Mouse (Mus musculus): ENCODE results near the gene Ivns1abp.
A peak's percentile ranks its signal among the peaks of the same experiment; 100 is the strongest.
"Not testable (repeated sequence)": the region's sequence is repeated elsewhere in the genome, so short reads cannot be mapped to it uniquely, and the experiment has no call there.

Gene Ivns1abp

DNA sequence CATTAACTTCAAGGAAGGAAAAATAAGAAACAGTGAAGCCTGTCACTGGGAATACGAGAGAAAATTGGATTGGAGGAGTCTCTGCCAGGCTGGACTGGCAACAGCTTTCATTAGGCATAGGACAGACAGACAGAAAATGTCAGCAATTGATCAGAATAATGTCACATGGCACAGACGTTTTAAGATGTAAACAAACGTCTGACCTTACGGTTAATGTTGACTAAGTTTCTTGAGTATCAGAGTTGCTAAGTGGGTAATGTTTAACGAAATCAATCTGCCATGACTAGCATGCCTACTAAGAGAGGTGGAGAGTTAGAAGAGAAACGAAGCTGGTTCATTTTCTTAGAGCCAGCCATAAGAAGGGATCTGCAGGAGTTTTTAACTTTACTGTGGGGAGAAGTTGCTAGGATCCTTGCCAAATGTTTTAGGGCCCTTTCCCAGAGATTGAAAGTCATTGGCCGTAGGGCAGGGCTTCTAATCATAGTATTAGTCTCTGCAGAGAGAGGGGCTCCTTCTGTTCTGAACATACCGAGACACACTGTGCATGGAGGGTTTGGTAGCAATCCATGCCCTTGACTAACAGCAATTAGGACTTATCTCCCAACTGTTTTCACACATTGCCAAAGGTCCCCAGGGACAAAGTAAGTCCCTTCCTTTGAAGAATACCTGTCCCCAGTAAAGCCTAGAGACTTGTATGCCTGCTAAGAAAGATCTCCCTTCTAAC lies 2.8 kb upstream of the Ivns1abp start:
- no peak for DNase-seq (ENCODE audit: low read depth, low spot score)

DNA sequence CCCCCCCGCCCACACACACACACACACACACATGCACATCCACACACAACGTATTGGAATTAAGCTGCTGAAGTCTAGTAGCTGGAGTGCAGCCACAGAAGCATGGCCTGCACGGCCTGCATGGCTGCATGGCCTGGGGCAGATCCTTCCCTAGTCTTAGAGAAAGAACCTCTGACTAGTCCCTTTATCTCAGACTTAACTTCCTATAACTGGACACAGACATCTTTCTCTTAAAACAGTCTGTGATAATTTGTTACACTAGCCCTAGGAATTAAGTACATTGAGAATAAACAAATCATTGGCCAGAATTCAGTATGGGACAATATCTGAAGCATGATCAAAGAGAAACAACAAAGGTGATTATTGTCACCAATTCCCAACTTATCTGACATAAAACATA lies 2.0 kb upstream of the Ivns1abp start:
- DNase-seq (ENCODE audit: low read depth, low spot score) = no peak

DNA sequence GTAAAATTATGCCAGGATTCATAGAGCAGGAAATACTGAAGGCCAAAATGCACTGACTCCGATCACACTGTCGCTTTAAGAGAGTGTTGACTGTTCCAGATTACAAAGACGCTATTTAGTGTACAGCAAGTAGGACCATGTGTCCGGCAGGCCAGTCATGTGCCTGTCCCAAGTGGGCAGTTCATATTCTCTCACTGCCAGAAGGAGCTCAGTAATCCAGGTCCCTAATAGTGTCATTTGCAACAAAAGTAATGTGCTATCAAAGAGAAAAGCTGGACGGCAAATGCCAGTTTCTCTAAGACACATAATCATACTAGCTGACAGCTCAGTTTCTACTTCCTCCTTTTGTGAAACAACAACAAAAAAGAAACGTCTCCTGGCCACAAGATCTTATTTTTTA lies 1.3 kb upstream of the Ivns1abp start:
- DNase-seq (ENCODE audit: low read depth, low spot score) = no peak

DNA sequence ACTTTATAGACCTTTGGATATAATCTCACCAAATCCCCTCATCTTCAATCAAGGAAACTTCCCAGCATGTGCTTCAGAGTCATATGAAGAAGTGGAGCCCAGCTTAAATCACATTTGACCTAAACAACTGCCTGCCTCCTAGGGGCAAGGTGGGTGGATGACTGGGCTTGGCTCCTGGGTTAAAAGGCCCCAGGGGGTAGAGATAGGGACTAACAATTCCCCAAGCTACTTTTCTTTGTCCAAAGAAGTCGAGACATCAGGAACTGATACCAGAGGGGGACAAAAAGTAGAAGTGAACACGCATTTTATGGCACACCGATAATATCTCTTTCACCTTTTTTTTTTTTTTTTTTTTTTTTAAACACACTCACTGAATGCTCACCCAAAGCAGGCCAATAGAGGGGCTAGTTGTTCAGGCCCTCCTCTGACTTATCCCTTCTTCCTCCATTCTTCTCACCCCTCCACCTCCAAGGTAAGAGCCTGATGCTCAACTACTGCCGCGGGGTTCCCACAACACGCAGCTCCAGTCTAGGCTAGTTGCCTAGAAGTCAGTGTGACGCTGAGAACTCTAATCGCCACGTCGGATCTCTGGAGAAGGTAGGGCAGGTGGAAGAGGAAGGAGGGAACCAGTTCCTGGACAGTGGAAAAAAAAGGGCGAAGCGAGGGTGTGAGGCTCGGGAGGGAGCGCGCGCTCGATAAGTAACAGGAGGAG lies 550 bp upstream of the Ivns1abp start:
- DNase-seq (ENCODE audit: low read depth, low spot score) = peak; percentile 57

DNA sequence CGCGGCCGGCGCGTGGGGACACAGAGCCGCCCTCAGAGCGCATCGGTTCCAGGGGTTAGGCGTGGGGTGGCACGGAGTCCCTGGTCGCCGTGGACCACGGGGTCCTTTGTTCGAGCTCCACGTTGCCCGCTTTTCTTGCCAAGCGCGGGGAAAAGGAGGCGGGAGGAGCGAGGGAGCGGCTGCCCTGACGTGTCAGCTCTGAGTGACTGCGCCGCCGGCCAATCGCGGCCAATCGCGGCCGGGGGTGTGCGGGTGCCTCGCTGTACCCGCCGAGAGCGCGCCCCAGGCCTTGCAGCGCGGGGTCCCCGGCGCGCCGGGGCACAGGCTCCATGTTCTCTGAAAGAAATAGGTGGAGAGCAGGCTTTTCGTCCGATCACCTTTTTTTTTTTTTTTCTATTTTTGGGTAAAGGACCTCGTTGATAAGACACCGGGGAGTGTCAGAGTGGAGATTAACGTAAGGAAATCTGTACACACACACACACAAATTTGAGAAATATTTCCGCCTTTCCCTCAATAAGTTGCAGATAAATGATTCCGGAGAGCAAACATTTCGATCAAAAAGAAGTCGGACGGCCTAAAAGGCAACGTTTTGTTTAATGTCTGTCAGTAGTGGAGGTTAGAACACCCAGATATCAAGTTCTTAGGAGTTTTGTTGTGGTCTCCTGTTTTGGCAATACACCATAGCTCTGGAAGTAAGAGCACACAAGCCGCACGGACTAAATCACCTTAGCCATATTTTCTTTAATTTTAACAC lies 1.0 kb downstream of the Ivns1abp start:
- peak; percentile 91 for DNase-seq (ENCODE audit: low read depth, low spot score)

DNA sequence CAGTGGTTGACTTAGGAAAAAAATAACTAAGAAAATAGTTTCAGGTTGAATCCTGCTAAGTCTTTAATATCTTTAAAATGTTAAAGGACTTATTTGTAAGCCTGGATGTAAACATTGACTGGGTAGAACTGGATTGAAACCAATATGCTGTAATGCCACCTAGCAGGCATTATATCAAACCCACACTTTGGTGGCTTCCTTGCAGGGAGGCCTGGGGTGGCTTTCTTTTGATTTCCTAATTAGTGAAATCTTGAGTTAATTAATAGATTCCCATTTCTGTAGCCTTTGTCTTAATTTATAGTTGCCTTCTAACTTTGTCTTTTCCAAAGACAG lies 1.6 kb downstream of the Ivns1abp start:
- no peak for DNase-seq (ENCODE audit: low read depth, low spot score)

DNA sequence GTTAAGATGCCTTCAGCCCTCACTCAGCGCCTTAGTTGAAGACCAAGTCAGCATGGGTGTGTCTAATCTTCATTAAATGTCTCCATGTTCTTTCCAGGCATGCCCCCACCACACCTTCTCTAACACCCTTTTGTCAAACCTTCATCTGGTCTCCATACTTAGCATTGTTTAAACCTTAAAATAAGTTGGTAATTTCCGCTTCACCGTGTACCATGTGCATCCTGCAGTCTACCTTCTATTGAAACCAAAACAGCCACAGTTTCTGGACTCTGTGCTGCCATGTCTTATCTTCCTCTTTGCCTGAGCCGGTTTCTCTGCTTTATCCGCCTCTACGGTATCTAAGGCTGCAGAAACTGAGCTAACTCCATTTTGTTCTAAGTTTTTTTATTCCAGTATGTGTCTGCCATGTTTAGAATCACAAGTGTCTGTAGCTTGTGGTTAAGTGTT lies 2.4 kb downstream of the Ivns1abp start:
- DNase-seq (ENCODE audit: low read depth, low spot score) = peak; percentile 19

DNA sequence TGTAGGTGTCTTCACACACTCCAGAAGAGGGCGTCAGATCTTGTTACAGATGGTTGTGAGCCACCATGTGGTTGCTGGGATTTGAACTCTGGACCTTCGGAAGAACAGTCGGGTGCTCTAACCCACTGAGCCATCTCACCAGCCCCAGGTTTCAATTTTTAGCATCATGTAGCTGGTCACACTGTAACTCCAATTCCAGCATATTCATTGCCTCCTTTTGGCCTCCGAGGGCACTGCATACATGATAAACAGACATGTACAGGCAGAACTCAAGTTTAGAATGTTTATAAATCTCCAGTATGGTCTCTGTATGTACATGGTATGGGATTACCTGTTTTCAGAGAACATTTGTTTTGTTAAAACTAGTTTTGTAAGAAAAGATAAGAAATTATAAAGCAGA lies 4.0 kb downstream of the Ivns1abp start:
- not testable (repeated sequence) for DNase-seq (ENCODE audit: low read depth, low spot score)

DNA sequence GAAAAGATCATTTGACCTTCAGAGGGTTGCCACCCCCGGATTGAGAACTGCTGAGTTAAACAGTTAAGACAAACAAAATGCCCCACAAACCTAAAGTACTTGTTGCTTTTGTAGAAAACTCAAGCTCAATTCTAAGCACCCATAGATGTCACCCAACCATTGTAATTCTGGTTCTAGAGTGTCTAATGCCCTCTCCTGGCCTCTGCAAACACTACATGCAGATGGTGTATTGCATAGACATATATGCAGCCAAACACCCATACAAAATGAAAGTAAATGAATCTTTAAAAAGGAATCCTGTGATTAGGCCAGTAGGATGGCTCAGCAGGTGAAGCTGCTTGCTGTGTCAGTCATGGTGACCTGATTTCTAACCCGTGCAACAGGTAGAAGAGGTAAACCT lies 8.6 kb downstream of the Ivns1abp start:
- DNase-seq (ENCODE audit: low read depth, low spot score) = peak; percentile 65

DNA sequence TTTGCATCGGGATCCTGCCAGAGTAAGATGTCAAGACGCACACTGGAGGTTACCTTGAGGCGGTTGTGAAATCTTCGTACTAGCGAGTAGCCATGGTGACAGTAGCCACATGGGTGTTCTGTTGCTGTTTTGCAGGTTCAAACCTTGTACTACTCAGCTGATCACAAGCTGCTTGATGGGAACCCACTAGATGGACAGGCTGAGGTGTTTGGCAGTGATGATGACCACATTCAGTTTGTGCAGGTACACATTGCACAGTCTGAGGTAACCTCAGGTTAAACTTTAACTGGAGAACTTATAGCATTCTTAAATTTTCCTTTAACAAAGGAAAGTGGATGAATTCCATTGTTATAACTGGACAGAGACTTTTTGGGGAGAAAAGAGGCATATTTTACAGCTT lies 11.7 kb downstream of the Ivns1abp start:
- no peak for DNase-seq (ENCODE audit: low read depth, low spot score)

DNA sequence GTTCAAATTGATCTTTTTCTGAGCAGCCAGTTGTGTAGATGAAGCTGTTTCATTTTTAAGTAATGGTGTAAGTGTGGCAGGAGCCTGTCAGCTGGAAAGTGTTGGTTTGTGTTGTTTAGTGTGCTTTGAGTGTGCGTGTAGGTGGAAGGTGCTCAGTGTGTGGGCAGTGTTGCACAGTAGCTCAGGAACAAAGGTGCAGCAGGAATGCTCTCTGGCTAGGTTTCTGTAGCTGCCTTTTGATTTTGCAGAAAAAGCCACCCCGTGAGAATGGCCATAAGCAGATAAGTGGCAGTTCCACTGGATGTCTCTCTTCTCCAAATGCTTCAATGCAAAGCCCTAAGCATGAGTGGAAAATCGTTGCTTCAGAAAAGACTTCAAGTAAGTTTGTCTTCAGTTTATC lies 15.1 kb downstream of the Ivns1abp start:
- DNase-seq (ENCODE audit: low read depth, low spot score) = no peak

DNA sequence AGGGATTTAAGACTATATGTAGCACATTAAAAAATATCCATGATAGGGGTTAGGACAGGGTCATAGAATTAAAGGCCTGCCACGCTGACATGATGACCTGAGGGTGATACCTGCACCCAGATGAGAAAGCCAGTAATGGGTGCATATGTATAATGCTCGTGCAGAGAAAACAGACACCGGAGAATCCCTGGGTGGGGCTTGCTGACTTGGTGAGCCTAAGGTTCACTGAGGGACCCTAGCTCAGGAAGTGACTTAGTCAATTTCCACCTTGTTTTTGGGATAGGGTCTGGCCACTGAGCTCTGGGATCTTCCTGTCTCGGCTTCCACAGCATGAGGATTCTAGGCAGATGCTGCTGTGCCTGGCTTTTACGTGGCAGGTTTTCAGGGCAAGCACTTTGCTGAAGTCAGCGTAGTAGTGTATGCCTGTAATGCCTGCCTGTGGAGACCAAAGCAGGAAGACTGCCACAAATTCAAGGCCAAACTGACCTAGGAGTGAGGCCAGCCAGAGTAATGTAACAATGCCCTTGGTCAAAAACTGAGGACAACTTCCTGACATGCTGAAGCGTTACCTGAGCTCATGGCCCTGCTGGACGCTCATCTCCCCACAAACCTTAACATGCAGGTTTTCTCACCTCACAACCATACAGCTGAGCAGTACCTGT lies 22.8 kb downstream of the Ivns1abp start:
- no peak for DNase-seq (ENCODE audit: low read depth, low spot score)

DNA sequence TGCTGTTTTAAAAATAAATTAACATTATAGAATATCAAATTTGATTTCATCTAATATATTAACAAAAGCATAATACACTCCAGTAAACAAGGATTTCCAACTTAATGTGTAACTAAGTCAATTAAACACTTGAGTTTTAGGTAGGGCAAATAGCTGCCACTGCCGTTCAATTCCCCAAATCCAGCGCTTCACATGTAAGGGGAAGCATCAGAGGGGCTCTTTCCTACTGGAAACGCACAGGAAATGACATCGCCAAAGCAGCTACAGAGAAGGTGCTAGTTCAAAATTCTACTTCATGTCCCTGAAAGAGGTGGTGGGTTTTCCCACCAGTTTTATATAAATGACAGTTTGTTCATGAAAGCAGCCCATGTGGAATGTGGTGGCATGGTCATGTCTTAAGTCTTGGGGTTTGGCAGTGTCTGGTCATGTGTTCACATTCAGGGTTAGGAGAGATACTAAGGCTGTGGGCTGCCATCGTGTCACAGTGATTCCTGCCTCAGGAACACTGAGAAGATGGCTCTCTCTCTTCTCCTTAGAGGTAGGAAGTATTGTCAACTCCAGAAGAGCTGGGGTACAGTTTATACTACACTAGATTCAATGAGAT lies 23.5 kb downstream of the Ivns1abp start:
- DNase-seq (ENCODE audit: low read depth, low spot score) = no peak

DNA sequence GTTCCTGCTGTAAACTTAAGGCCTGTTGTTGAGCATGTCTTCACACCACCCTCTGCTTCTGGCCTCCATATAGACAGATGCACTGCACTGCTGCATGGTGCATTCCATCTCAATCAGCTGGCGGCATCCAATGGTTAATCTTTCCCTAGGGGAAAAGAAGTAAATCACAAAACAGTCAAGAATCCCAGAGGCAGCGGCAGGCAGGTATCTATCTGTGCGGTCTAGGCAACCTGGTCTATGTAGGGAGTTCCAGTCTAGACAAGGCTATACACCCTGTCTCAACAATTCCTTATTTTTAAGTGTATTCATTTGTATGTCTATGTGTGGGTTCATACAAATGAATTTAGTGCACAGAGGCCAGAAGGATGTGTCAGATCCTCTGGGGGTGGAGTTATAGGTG lies 24.2 kb downstream of the Ivns1abp start:
- DNase-seq (ENCODE audit: low read depth, low spot score) = no peak

DNA sequence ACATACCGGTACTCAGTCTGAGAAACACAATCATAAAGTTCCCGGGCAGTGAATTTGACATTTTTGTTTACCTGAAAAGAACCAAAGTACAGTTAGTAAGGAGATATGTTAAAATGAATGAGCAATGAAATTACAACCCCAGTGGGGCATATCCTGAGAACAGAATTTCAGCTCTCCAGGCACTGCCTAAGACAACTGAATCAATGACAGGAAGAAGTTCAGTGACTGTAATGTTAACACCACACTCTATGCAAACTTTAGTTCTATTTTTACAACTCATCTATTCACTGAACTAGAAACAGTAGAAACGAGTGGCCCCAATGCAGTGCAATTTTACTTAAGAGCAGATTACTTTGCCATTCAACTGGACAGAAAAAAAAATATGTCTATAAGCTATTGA lies 26.3 kb downstream of the Ivns1abp start:
- no peak for DNase-seq (ENCODE audit: low read depth, low spot score)

DNA sequence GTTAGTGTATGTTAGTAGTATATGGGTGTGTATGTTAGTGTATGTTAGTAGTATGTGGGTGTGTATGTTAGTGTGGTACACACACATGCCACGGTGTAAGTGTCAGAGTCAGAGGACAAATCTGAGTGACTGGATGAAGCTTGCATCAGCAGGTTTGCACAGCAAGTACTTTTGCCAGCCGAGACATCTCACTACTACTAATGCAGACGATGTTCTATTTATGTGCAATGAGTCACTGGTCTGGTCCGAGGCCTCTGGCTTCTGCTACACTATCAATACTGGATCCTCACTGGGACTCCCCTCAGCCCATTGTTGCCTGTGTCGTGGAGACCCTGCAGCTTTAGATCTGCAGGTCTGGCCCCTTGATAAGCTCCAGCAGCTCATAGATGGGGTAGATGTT lies 27.3 kb downstream of the Ivns1abp start:
- DNase-seq (ENCODE audit: low read depth, low spot score) = no peak

DNA sequence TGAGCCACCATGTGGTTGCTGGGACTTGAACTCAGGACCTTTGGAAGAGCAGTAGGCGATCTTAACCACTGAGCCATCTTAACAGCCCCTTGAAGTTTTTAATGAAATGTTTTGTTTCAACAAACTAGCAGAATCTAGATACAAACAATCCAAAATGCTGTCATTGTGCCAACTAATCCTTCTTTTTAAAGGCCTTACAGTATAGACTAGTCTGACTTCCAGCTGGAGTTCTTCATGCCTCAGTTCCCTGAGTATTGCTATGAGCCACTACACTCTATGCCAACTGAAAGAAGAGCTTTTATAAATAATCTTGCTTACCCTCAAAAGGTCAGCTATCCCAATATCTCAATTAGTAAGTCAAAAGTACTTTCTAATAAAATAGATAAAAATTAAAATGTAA lies 28.5 kb downstream of the Ivns1abp start:
- DNase-seq (ENCODE audit: low read depth, low spot score) = no peak

DNA sequence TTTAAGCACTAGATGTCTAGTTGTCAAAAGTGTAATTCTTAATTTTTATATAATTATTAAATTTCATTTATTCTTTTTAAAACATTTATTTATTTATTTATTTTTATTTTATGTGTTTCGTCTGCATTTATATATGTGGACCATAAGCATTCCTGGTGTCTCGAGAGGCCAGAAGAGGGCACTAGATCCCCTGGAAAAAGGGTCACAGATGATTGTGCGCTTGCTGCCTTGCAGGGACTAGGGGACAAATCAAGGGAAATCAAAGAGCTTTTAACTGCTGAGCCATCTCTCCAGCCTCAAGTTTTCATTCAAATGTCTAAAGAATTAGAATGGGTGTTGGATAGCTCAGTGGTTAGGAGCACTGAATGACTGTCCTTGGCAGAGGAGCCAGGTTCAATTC lies 33.1 kb downstream of the Ivns1abp start:
- peak; percentile 66 for DNase-seq (ENCODE audit: low read depth, low spot score)

DNA sequence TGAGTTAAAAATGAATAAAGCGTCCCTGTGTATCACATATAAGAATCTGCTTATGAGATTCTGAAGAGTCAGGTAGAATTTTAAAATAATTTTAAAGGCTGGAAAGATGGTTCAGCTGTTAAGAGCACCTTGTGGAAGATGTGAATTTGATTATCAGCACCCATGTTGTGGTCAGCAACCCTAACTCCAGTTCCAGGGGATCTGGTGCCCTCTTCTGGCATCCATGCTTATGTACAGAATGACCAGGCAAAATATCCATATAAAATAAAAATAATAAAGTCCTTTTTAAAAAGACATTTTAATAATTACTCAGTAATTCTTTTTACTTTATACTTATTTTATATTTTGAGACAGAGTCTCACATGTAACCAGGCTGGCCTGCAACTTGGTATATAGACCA lies 45.8 kb downstream of the Ivns1abp start:
- DNase-seq (ENCODE audit: low read depth, low spot score) = peak; percentile 58

DNA sequence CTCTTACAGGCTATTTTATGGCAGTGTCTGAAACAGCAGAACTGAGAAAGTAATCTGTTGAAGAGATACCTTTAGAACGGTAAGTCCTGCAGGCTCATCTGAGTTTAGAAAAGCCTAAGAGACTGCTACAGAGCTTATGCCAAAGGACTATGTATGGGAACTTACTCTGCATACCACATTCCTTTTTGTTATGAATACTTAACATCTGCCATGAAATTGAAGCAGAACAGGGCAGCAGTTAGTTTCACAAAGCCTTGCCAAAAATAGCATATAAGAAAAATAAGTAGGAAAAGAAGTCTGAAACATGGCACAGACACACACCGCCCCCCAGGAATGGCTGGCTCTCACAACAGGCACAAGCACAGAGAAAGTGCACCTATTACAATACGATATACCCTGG lies 65.5 kb downstream of the Ivns1abp start:
- no peak for DNase-seq (ENCODE audit: low read depth, low spot score)
